Mouse (Mus musculus) layer of hippocampus, postnatal 10 days (tissue): ENCODE measurements around the gene Cideb. TPM values are rescaled to one million over a fixed set of nuclear protein-coding genes. Genes with fewer than 3 reads are reported as not detected.

Experiments used
- DNase-seq, 2 experiments: peaks; one replicate each; pipeline ENCODE4 v3.0.0; 2021; ENCODE audit warnings: low spot score in 2 of 2
- total RNA-seq, 2 experiments: library from RNA; stranded (reverse); gene quantifications; 2 replicates each; pipeline ENCODE4 v1.2.3; 2021

Cideb gene
- total RNA-seq, 2 experiments from 2014 or later, result 0.47 to 0.89 TPM

- peak; percentile 52 to 54 for DNase-seq
Observed at GRCm38 (mm10) chr14:55767519-55768414, 9.5 kb upstream of the Cideb start.

DNA sequence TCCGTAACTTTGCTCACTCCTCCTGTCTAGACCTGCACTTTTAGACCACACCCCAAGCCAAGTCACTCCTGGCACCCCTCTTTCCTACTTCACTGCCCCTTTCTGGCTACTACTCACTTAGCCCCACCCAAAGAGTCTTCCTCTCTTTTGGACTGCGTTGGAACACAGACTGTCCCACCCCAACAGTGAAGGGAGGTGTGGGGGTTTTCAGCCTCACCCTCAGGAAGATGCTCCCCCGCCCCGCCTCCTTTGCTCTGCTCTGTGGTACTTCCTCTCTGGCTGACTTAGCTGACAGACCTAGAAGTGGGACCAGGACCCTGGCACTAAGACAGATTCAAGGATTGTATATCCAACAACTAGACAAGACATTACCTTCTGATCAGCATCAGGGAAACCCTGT is 7.4 kb upstream of the Cideb start, which contains the start of gene Ltb4r1:
TSS of gene Ltb4r1 (plus strand) at position 267 of the 400 bp plus-strand sequence.
- DNase-seq, result no peak

DNA sequence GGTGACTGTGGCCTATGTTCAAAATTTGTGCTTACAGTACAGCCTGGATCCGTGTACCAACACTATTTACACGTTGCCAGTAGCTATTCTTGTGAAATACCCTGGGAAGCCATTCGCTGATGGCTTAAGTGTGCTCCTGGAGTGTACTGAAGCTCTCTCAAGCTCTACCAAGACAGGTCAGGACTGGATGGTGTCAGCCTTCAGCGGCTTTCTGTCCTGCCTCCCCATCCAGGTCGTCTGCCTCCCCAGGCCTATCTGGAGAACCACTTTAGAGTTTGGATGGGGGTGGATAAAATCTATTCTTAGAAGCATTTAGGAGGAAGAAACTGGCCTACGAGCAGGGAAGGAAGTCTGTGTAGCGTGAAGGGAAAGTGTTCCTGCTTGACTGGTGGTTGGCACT is 4.9 kb upstream of the Cideb start:
- DNase-seq, result no peak

DNA sequence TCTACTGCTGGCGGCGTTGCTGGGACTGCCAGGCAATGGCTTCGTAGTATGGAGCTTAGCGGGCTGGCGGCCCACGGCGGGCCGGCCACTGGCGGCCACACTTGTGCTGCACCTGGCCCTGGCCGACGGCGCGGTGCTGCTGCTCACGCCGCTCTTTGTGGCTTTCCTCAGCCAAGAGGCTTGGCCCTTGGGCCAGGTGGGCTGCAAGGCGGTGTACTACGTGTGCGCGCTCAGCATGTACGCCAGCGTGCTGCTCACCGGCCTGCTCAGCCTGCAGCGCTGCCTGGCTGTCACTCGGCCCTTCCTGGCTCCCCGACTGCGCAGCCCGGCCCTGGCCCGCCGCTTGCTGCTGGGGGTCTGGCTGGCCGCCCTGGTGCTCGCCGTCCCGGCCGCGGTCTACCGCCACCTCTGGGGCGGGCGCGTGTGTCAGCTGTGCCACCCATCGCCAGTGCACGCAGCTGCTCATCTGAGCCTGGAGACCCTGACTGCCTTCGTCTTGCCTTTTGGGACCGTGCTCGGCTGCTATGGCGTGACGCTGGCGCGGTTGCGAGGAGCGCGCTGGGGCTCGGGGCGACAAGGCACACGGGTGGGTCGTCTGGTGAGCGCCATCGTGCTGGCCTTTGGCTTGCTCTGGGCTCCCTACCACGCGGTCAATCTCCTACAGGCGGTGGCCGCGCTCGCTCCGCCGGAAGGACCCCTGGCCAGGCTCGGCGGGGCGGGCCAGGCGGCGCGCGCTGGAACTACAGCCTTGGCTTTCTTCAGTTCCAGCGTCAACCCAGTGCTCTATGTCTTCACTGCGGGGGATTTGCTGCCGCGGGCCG is 4.0 kb upstream of the Cideb start:
- peak; percentile 65 to 70 for DNase-seq

- no peak for DNase-seq
Observed at GRCm38 (mm10) chr14:55761163-55761562, 2.9 kb upstream of the Cideb start, which contains the start of gene Ltb4r2. TSS of gene Ltb4r2 (plus strand) at chr14:55761428.

DNA sequence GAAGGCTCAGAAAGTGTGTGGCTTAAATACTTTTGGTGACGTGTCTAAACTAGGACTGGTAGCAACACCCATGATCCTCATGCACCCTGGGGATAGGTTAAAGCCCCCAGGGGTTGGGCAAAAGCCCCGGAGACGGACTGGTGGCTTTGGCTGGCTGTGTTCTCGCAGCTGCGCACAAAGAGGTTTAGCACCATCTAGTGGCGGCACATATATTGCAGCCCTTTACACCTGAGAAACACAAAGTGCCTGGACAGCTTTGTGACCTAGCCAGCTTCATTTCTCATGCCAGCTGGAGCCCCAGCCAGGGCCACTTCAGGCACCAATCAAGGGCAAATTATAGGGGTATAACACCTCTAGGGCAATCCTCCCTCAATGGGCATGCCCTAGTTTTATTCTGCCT is 1.9 kb upstream of the Cideb start:
- peak; percentile 89 for DNase-seq

DNA sequence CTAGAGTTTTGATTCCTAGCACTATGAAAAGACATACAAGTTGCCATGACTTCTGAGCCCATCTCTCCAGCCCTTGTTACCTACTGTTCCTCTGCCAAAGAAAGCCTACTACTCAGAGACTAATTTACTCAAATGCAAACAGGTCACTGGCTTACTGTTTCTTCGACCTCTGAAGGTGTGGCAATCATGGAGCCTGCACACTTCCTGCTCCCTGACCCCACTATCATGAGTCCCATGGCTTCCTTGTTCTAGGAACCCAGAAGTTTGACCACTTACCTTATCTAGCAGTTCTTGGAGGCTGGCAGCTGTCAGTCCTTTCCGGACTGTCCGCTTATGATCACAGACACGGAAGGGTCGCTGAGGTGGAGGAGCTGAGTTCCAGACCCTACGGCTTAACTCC is 692 bp downstream of the Cideb start:
- no peak for DNase-seq

DNA sequence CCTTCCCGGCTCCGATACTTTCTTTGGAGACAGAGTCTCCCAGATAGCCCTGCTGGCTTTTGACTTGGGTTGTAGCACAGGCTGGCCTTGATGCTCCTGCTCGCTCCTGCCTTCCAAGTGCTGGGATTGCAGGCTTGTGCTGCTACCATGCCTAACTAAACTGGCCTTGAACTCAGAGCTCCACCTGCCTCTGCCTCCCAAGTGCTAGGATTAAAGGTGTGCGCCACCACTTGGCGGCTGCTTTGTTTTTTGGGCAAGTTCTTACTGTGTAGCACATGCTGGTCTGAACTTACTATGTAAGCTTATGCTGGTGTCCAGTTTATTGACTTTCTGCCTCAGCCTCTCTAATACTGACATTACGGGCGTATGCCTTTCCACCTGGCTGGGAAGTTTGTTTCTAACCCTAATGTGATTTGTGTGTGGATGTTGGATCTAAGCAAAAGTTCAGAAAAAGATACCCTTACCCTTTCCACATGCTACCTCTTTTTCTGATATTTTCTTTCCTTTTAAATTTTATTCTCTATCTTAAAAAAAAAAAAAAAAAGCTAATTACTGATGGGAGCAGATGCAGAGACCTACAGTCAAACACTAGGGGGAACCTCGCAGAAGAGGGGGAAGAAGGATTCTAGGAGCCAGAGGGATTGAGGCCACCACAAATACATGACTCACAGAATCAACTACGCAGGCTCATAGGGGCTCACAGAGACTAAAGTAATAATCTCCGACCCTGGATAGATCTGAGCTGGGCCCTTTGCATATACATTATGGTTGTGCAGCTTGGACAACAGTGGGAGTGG is 11.0 kb downstream of the Cideb start:
- no peak for DNase-seq

GRCm38 (mm10) chr14:55745861-55746237 is 12.4 kb downstream of the Cideb start:
- DNase-seq, result no peak

DNA sequence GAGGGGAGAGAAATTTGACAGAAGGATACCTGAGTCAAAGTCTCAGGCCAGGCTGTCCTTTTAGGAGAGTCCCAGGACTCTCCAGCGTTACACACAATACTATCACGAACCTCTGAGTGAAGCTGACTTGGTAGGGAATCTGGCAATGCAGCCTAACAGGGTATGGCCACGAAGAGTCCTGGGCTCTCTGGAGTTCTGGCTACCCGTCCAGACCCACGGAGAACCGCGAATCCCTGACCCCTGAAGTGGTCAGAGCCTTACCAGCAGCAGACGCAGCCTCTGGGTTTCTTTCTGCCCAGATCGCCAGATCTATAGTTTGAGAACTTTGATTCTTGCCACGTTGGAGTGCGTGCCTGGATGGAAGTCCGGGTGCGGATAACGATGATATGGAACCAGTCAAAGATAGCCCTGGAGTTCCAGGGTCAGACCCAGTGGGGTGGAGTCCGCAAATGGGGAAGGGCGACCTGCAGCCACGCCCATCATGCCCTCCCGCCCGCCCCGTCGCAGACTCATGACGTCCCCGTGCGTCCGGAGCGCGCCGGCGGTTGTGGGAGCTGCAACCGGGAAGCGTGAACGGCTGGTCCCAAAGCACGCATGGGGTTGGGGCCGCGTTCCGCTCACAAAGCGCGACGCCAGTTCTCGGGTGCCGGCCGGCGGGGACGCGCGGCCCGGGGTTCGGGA is 12.9 kb downstream of the Cideb start, which contains the start of the genes Dhrs1 and Nop9:
TSS of gene Dhrs1 (minus strand) at position 511 of the 681 bp plus-strand sequence.
TSS of gene Nop9 (plus strand) at position 514 of the 681 bp plus-strand sequence.
- DNase-seq, result peak; percentile 84 to 87

DNA sequence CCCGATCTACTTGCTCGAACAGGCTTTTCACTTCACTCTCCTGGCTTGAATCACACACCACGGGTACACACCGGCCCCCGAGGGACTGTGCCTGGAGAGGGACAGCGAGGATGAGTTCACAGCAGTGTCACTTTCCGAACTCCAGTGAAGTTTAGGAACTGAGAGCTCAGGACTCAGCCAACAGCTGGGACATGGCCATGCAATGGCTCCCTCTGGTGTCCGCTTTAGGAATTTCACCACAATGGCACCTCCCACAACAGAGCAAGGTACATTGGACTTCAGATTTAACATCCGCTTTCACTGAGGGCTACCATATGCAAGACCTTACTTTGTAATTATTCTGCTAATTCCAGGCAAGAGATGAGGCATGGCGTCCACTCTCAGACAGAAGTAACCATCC is 14.5 kb downstream of the Cideb start:
- peak; percentile 92 to 93 for DNase-seq

- DNase-seq, result no peak
Observed at GRCm38 (mm10) chr14:55737086-55737687, 21.1 kb downstream of the Cideb start.

DNA sequence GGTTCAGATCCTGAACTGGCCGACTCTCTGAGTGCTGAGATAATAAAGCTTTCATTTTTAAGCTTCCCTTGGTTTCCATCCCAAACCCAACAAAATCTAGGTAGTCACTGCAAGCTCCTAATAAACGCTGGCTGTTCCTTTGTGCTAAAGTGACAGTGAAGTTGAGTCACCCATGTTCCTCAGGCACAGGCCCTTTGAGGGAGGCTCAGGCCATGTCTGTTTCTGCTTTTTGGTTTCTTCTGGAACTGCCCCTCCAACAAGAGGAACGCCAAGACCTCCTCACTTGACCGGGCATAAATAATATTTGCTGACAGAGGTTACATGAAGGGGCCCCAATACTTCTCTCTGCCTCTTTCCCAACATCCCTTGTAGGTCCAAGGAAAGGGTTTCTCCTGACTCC is 22.5 kb downstream of the Cideb start:
- no peak for DNase-seq

DNA sequence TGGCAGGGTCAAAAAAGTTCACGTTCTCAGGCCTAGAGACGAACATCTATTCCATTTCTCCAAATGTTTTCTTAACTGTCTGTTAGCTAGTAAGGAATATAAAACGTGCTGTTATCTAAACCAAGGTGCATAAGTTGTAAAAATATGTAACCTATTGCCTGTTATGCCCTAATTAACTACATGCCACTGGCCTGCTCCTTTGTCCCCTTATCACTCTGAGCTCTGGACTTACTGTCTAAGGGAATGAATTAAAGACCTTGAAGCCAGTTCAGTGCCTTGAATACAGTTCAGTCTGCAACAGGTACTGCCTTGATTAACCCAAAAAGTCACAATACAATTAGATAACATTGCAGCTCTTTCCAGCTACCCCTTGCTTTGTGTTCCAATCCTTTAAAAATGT is 22.9 kb downstream of the Cideb start:
- no peak for DNase-seq

DNA sequence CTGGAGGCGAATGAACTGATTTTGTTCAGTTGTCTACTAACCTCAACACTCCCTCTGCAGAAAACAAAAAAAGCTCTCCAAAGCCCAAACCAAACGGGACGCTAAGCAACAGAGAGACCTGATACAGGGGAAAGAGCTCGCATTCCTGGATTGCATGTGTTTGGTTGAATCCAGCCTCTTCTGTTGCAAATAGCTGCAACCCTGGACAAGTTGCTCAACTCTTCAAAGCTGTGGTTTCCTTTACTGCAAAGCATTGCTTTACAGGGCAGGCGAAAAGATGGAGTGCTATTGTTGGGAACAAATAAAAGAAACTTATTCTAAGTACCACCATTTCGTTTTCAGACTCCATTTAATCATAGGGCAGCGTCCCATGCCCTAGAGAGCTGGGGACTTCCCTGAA is 23.4 kb downstream of the Cideb start:
- DNase-seq, result no peak

DNA sequence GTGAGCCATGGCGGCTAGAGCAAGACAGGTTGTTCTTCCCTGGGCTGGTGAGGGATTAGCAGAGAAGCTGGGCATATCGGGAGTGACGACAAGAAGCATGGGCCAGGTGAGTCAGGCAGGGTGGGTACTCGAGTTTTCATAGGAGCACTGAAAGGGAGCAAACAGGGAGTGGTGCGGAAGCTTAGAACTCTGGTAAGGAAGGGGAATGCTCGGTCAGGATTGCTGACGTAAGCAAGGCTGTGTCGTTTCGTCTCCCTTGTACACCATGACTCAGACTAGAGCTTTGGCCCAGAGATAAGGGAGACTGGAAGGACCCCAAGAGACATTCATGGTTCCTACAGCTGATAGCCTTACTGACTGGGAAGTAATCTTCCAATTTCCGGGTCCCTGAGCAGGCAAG is 24.4 kb downstream of the Cideb start:
- no peak for DNase-seq

GRCm38 (mm10) chr14:55730531-55731032 is 27.7 kb downstream of the Cideb start:
- peak in 1 of 2 experiments; percentile 30 for DNase-seq

DNA sequence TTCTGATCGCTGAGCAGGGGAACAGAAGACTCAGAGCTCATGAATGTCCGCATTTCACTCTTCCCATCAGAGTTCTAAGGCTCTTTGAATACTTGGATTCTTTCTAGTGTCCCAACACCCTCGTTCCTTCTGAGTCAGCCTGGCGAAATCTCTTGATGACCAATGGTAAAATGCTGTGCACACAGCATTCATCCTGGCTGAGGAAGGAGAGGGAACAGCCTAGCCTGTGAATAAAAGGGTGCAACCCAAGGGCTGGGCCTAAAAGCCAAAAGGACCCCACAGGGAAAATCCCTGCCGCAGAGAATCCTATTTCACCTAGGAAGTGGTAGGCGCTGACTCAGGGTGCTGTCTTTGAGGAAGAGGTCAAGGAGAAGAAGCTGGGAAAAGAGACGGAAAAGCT is 28.1 kb downstream of the Cideb start:
- peak in 1 of 2 experiments; percentile 43 for DNase-seq

DNA sequence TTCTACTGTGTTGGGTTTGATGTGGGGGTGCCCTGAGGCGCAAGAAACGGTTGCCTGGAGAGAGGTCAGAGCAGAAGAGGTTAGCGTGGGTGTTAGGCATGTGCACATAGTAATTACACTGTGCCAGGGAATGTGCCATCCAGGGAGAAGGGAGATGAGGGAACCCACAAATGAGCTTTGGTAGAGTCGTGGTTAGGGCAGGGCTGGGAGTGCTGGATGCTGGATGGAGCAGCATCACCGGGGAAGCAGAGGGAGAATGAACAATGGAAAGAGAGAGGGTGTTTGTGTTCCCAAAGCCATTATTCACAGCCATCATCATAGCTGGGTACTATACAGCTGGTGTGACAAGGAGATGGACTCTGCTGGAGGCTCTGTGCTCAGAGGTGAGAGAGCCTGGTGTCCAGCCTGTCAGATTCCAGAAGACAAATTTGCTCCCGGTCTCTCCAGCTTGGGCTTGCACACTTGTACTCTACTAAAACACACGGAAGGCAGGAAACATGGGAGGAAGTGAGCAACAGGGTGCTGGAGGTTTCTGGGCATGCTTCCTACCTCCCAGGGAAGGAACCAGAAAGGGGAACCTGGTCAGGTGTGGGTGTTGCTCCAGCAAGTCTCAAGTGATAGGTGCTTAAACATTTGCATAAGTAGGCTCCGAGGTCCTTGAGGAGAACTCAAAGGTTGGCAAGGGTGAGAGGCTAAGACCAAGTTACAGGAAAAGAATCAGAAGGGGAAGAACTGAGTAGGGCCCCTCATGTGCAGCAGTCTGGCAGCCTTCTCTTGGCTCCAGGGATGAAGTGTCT is 30.2 kb downstream of the Cideb start:
- no peak for DNase-seq
